Mouse (Mus musculus): Measurements from ENCODE around the gene Mtfr1l.

The Mtfr1l gene

GRCm38 (mm10) chr4:134555956-134556580 is 20.9 kb upstream of the Mtfr1l start:
- peak; percentile 57 for DNase-seq

- DNase-seq = no peak
Measured at GRCm38 (mm10) chr4:134553631-134554030, 18.4 kb upstream of the Mtfr1l start.

GRCm38 (mm10) chr4:134551494-134552316 is 16.5 kb upstream of the Mtfr1l start, which contains the start of gene Selenon:
Gene Selenon (minus strand): TSS chr4:134552166.
- DNase-seq = peak; percentile 79

GRCm38 (mm10) chr4:134549899-134550298 is 14.7 kb upstream of the Mtfr1l start:
- DNase-seq = no peak

- peak; percentile 44 for DNase-seq
Measured at GRCm38 (mm10) chr4:134548169-134548938, 13.2 kb upstream of the Mtfr1l start.

- no peak for DNase-seq
Measured at GRCm38 (mm10) chr4:134546814-134547705, 11.9 kb upstream of the Mtfr1l start.

- DNase-seq = peak; percentile 90
Measured at GRCm38 (mm10) chr4:134543261-134543660, 8.1 kb upstream of the Mtfr1l start.

- no peak for DNase-seq
Measured at GRCm38 (mm10) chr4:134542726-134543125, 7.5 kb upstream of the Mtfr1l start.

GRCm38 (mm10) chr4:134538997-134539580 is 3.9 kb upstream of the Mtfr1l start:
- DNase-seq = no peak

GRCm38 (mm10) chr4:134535787-134536151 is 582 bp upstream of the Mtfr1l start:
- no peak for DNase-seq

- DNase-seq = peak; percentile 84
Measured at GRCm38 (mm10) chr4:134534124-134534886, 882 bp downstream of the Mtfr1l start.

GRCm38 (mm10) chr4:134533421-134533820 is 1.8 kb downstream of the Mtfr1l start:
- no peak for DNase-seq

GRCm38 (mm10) chr4:134532928-134533327 is 2.3 kb downstream of the Mtfr1l start:
- no peak for DNase-seq

- DNase-seq = no peak
Measured at GRCm38 (mm10) chr4:134526220-134526619, 9.0 kb downstream of the Mtfr1l start.

GRCm38 (mm10) chr4:134525806-134526205 is 9.4 kb downstream of the Mtfr1l start:
- DNase-seq = no peak

GRCm38 (mm10) chr4:134523447-134523846 is 11.7 kb downstream of the Mtfr1l start:
- no peak for DNase-seq

- no peak for DNase-seq
Measured at GRCm38 (mm10) chr4:134519281-134519680, 15.9 kb downstream of the Mtfr1l start.

- no peak for DNase-seq
Measured at GRCm38 (mm10) chr4:134518541-134518940, 16.6 kb downstream of the Mtfr1l start.

GRCm38 (mm10) chr4:134517719-134518118 is 17.5 kb downstream of the Mtfr1l start:
- no peak for DNase-seq

GRCm38 (mm10) chr4:134516981-134517380 is 18.2 kb downstream of the Mtfr1l start:
- DNase-seq = no peak

GRCm38 (mm10) chr4:134515614-134516013 is 19.6 kb downstream of the Mtfr1l start:
- no peak for DNase-seq
